15 mouse cellular contexts compared by ENCODE assay signal in genomic region chr6:140793676-140794262, GRCm38 (mm10).
"Had no signal": no experiment of that assay in that cellular context is flagged by ENCODE, and none has a peak within 500 bp of the region (broad histone marks: within the 10 kb centered on the region; RNA-seq: fewer than 3 reads in every experiment).

No protein-coding gene starts in this region.

- H3K9ac ChIP-seq: limb, embryonic 15.5 days; liver, embryonic 12.5 days; lung, embryonic 14.5 days; midbrain, embryonic 15.5 days had no signal

- H3K4me3 ChIP-seq: layer of hippocampus, adult 2 months; limb, embryonic 15.5 days; liver, embryonic 12.5 days; megakaryocyte, embryonic 14.5 days; midbrain, embryonic 15.5 days had no signal

- DNase-seq: kidney, adult 8-10 months; kidney, postnatal 25 days; left cerebral cortex, postnatal 4 days; lung, embryonic 14.5 days; lung, postnatal 14 days; right cerebral cortex, adult 18-20 months; right cerebral cortex, postnatal 25 days; thymus, postnatal 36 days had no signal

- H3K4me1 ChIP-seq: limb, embryonic 15.5 days; liver, embryonic 12.5 days; megakaryocyte, embryonic 14.5 days; midbrain, embryonic 15.5 days had no signal

- H3K4me2 ChIP-seq: limb, embryonic 15.5 days; liver, embryonic 12.5 days; lung, embryonic 14.5 days; midbrain, embryonic 11.5 days; midbrain, embryonic 15.5 days had no signal

- H3K27me3 ChIP-seq: limb, embryonic 15.5 days; liver, embryonic 12.5 days; megakaryocyte, embryonic 14.5 days; midbrain, embryonic 15.5 days had no signal

- H3K27ac ChIP-seq: layer of hippocampus, adult 2 months; limb, embryonic 15.5 days; liver, embryonic 12.5 days; macrophage; midbrain, embryonic 15.5 days had no signal

- ATAC-seq: liver, embryonic 12.5 days; midbrain, embryonic 15.5 days had no signal

- H3K9me3 ChIP-seq: limb, embryonic 15.5 days; liver, embryonic 12.5 days; midbrain, embryonic 15.5 days had no signal

- H3K36me3 ChIP-seq: limb, embryonic 15.5 days; liver, embryonic 12.5 days; midbrain, embryonic 15.5 days had no signal
